Mouse (Mus musculus) cortical plate, adult 2 months (tissue): ENCODE results near the gene Shox2.

Experiments used
- CTCF ChIP-seq: fragments of 200-500 bp; IDR thresholded peaks from 2 replicates; pipeline ENCODE4 v1.5.1; 2011; ENCODE audit warnings: mild to moderate bottlenecking, control low read depth, low read length; ENCODE audit not compliant: insufficient read depth; ENCODE audit errors: extremely low read depth
- POLR2A ChIP-seq: fragments of 200-500 bp; IDR thresholded peaks from 2 replicates; pipeline ENCODE4 v1.6.1; 2011; ENCODE audit warnings: mild to moderate bottlenecking, low read length, control low read depth; ENCODE audit not compliant: insufficient read depth; ENCODE audit errors: extremely low read depth

DNA sequence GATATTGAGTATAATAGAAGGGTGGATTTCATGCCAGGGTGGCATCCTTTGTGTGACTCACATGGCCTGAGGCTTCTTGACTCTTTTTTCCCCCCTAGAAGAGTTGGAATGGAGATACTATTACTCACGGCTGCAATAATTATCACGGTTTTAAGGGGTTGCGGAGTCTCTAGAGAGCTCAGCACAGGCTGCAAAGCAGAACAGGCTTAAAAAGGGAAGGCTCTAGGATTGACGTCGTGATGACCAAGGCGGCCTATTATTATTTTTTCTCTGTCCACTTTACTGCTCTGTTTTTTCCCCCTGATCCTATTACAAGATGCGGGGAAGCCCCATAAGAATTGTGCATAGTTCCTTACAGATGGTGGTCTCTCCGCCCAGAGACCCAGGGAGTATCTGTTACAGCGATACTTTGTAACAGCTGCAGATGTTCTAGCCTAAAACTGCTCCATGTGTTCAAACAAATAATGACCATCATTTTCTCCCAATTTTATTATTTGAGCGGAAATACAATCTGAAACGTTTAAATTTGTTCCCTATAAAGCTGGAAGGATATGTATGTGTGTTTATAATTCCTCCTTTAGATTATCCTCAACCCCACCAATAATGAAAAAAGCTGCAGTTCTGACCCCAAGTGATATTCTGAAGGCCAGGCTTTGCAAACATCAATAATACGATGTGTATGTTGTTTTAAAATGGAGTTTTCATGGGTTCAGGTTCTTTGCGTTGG lies 4.5 kb downstream of the Shox2 start:
- TF ChIP-seq CTCF: no peak
- no peak for TF ChIP-seq POLR2A
